9 mouse cellular contexts compared by ENCODE assay signal in genomic region chr7:131543623-131544481, GRCm38 (mm10). TPM values are rescaled to one million over a fixed set of nuclear protein-coding genes. Genes with fewer than 3 reads are reported as not detected.
DNase-seq lines count a peak whose midpoint lies in the region; ATAC-seq and TF ChIP-seq lines count a peak whose summit lies in the region.
"Had no signal": no experiment of that assay in that cellular context is flagged by ENCODE, and none has a peak within 500 bp of the region (broad histone marks: within the 10 kb centered on the region; RNA-seq: fewer than 3 reads in every experiment).

No protein-coding gene starts in this region.

- no peak for TF ChIP-seq CTCF in bone marrow macrophage, adult 2 months (IDR thresholded peaks at IDR 0.05; ENCODE audit: low read depth, low read length)

- peak overlapping the region; percentile 63 for H3K4me2 ChIP-seq in hindbrain, embryonic 12.5 days (replicated peaks)

- H3K9me3 ChIP-seq in hindbrain, embryonic 12.5 days (replicated peaks) = no peaks in the 10 kb centered on the region

- WGBS in hindbrain, embryonic 12.5 days = under 1% methylated on average over 75 of the region's 75 CpGs

- no peaks in the 10 kb centered on the region for H3K4me1 ChIP-seq in bone marrow macrophage, adult 2 months (ENCODE audit: control insufficient read depth, insufficient read depth, low read length)
- H3K4me1 ChIP-seq in hindbrain, embryonic 12.5 days = peaks cover 27% of the 10 kb centered on the region

- ATAC-seq in hindbrain, embryonic 12.5 days (ENCODE audit: low FRiP score) = 0 out of 2 replicates have a peak, but pooled peaks have one; percentile 39

- peak overlapping the region; percentile 20 for H3K4me3 ChIP-seq in bone marrow macrophage, adult 2 months (ENCODE audit: insufficient read depth, low read length)
- H3K4me3 ChIP-seq in hindbrain, embryonic 12.5 days = peak overlapping the region; percentile 35

- no peaks in the 10 kb centered on the region for H3K36me3 ChIP-seq in hindbrain, embryonic 12.5 days

- no peak for TF ChIP-seq POLR2A in bone marrow macrophage, adult 2 months (IDR thresholded peaks at IDR 0.05; ENCODE audit: borderline replicate concordance, low read depth, low read length)

- H3K9ac ChIP-seq in hindbrain, embryonic 12.5 days = peak overlapping the region; percentile 50

- DNase-seq in heart, adult 11 months = peak; percentile 89
- no peak for DNase-seq in heart, postnatal 4 days
- DNase-seq in lung, postnatal 4 days = peak; percentile 20 to 26
- no peak for DNase-seq in layer of hippocampus, postnatal 14 days (ENCODE audit: low spot score in 2 of 2)
- DNase-seq in right cerebral cortex, adult 2 months (ENCODE audit: low spot score in 2 of 2) = no peak
- no peak for DNase-seq in thymus, postnatal 10 days (ENCODE audit: low spot score in 2 of 2)

- H3K27ac ChIP-seq in bone marrow macrophage, adult 2 months (ENCODE audit: insufficient read depth, low read depth, low read length) = no peak overlapping the region
- peak overlapping the region; percentile 68 for H3K27ac ChIP-seq in hindbrain, embryonic 12.5 days

- H3K27me3 ChIP-seq in hindbrain, embryonic 12.5 days = peaks cover 97% of the 10 kb centered on the region

RNA-seq across cellular contexts. Expression of gene Hmx3, which starts 1.2 kb away (rescaled TPM):
- not detected for total RNA-seq in heart, postnatal 4 days (2021)
- not detected in 2 replicates for polyA plus RNA-seq in bone marrow macrophage, adult 2 months (2012; ENCODE audit: insufficient read depth, insufficient read length, missing spikeins)
- 2.2 and 4.1 TPM in 2 replicates for polyA plus RNA-seq in hindbrain, embryonic 12.5 days (2016; fragmentation: Nextera tagmentation; extraction: Ambion mirVana)
- not detected for total RNA-seq in layer of hippocampus, postnatal 14 days (2021)
- total RNA-seq: hematopoietic stem cell, adult 5-6 weeks had no signal

RNA-seq across cellular contexts. Expression of gene Hmx2, which starts 4.7 kb away (rescaled TPM):
- total RNA-seq in heart, postnatal 4 days (2021) = not detected
- polyA plus RNA-seq in bone marrow macrophage, adult 2 months (2012; ENCODE audit: insufficient read depth, insufficient read length, missing spikeins) = not detected in 2 replicates
- 3.5 and 3.9 TPM in 2 replicates for polyA plus RNA-seq in hindbrain, embryonic 12.5 days (2016; fragmentation: Nextera tagmentation; extraction: Ambion mirVana)
- not detected for total RNA-seq in layer of hippocampus, postnatal 14 days (2021)
- total RNA-seq: hematopoietic stem cell, adult 5-6 weeks had no signal

RNA-seq across cellular contexts. Expression of gene Bub3, which starts 16.2 kb away (rescaled TPM):
- 10 to 100 TPM; 68.6 to 70.0 TPM for total RNA-seq in heart, postnatal 4 days (2021)
- 80.4 and 88.3 TPM in 2 replicates for polyA plus RNA-seq in bone marrow macrophage, adult 2 months (2012; ENCODE audit: insufficient read depth, insufficient read length, missing spikeins)
- 217 and 220 TPM in 2 replicates for polyA plus RNA-seq in hindbrain, embryonic 12.5 days (2016; fragmentation: Nextera tagmentation; extraction: Ambion mirVana)
- 10 to 100 TPM; 52.9 to 56.1 TPM for total RNA-seq in layer of hippocampus, postnatal 14 days (2021)

Comparison
In these comparisons a context has a peak if more than half of its experiments do, and no peak if none do; other contexts are left out.
1. DNase-seq: peak in heart, adult 11 months (single experiment) and lung, postnatal 4 days (2 of 2); none in heart, postnatal 4 days (single experiment), layer of hippocampus, postnatal 14 days (0 of 2), right cerebral cortex, adult 2 months (0 of 2) and thymus, postnatal 10 days (0 of 2).